Mouse (Mus musculus) midbrain, embryonic 13.5 days (tissue): ENCODE results near the gene She. TPM values are rescaled to one million over a fixed set of nuclear protein-coding genes. Genes with fewer than 3 reads are reported as not detected.

Experiments used
- ATAC-seq: fragments of 200-750 bp; cut with Nextera tagmentation; 2 replicates; pipeline ENCODE4 v1.8.0; 2017; ENCODE audit warnings: mild to moderate bottlenecking, moderate TSS enrichment, moderate library complexity
- H3K27ac ChIP-seq: fragments of 300-500 bp; sonication (generic); 2 replicates; pipeline ENCODE4 v1.5.1; 2015; ENCODE audit warnings: inconsistent platforms, mild to moderate bottlenecking, moderate library complexity
- H3K27me3 ChIP-seq: fragments of 300-500 bp; sonication (generic); 2 replicates; pipeline ENCODE4 v1.6.1; 2015; ENCODE audit warnings: mild to moderate bottlenecking, inconsistent platforms
- H3K36me3 ChIP-seq: fragments of 300-500 bp; sonication (generic); 2 replicates; pipeline ENCODE4 v1.6.1; 2015; ENCODE audit warnings: mild to moderate bottlenecking, inconsistent platforms
- H3K4me1 ChIP-seq: fragments of 300-500 bp; sonication (generic); replicated peaks from 2 replicates; pipeline ENCODE4 v1.6.1; 2015; ENCODE audit warnings: inconsistent platforms
- H3K4me2 ChIP-seq: fragments of 300-500 bp; sonication (generic); replicated peaks from 2 replicates; pipeline ENCODE4 v1.6.1; 2015; ENCODE audit warnings: moderate library complexity, mild to moderate bottlenecking, inconsistent platforms
- H3K4me3 ChIP-seq: fragments of 300-500 bp; sonication (generic); replicated peaks from 2 replicates; pipeline ENCODE4 v1.5.1; 2015; ENCODE audit warnings: mild to moderate bottlenecking, inconsistent platforms
- H3K9ac ChIP-seq: fragments of 300-500 bp; sonication (generic); replicated peaks from 2 replicates; pipeline ENCODE4 v1.6.1; 2015; ENCODE audit warnings: mild to moderate bottlenecking, inconsistent platforms
- H3K9me3 ChIP-seq: fragments of 300-500 bp; sonication (generic); 2 replicates; pipeline ENCODE4 v1.6.1; 2016; ENCODE audit warnings: mild to moderate bottlenecking, inconsistent platforms
- WGBS: fragments of 180-500 bp; shearing (Covaris S2); methylation state at CpG from one replicate; pipeline ENCODE4 v1.1.7; 2015; 5-methylcytosine and 5-hydroxymethylcytosine counted together
- polyA plus RNA-seq: library from polyadenylated mRNA; unstranded; fragments of >200 nt; fragmentation: Nextera tagmentation; extraction: Ambion mirVana; gene quantifications from 2 replicates; pipeline ENCODE4 v1.2.1, GENCODE M21; 2015

The She gene
- polyA plus RNA-seq, 1 experiment from 2014 or later, result 1.6 TPM

DNA sequence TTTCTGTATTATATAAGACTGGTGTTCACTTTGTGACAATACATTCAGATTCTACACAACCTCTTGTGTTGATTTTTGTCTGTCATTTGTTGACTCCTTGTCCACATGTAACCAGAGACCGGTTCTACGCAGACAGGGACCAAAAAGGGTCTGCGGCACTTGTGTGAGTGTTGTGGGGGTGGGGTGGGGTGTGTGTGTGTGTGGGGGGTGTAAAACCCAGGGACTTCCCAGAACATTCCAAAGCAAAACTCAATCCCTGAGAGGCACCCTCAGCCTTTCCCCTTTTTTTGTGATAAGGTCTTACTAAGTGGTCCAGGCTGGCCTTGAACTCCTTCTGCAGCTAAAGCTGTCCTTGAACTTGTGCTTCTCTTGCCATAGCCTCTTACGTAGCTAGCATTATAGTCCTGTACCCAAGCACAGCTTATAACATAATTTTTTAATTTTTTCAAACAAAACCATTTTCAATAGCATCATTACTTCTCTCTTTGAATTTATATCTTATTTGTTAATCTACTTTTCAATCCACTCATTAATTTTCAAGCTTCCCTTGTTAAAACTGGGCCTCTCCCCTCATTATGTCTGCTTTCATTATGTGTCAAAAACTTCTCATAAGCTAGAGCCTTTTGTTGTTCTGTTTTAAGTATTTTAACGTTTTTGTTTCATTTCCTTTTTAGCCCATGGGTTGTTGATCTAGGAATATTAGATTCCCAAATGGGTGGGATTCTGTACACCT lies 30.2 kb upstream of the She start:
- H3K36me3 ChIP-seq, result no peaks in the 10 kb centered on the region
- no peak overlapping the region for H3K4me3 ChIP-seq
- H3K9ac ChIP-seq, result no peak overlapping the region
- ATAC-seq, result no peak
- peaks cover 8% of the 10 kb centered on the region; the same call in 1 of the 2 replicates for H3K4me1 ChIP-seq
- H3K4me2 ChIP-seq, result no peak overlapping the region
- no peak overlapping the region for H3K27ac ChIP-seq
- no peaks in the 10 kb centered on the region for H3K27me3 ChIP-seq
- 69% methylated on average over 5 of the region's 5 CpGs for WGBS
- no peaks in the 10 kb centered on the region for H3K9me3 ChIP-seq

DNA sequence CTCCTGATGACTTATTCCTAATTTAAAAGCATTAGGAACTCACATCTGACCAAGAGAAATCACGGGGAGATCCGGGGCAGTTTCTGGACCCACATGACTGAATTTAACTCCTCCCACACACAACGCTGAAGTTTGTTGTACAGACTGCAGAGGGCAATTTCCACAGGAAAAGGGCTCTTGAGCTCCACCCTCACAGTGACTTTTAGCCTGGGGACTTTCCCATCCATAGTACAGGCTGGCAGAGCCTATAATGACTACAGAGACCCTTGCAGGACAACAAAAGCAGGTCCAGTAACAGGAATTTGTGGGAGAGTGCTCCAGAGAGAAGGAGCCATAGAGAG lies 29.7 kb upstream of the She start:
- H3K9me3 ChIP-seq, result peaks cover 2% of the 10 kb centered on the region; the same call in 1 of the 2 replicates
- H3K4me3 ChIP-seq, result no peak overlapping the region
- ATAC-seq, result no peak
- H3K27me3 ChIP-seq, result no peaks in the 10 kb centered on the region
- no peak overlapping the region for H3K9ac ChIP-seq
- H3K4me2 ChIP-seq, result no peak overlapping the region
- H3K36me3 ChIP-seq, result no peaks in the 10 kb centered on the region
- no peak overlapping the region for H3K27ac ChIP-seq
- WGBS, result 54% methylated on average over 3 of the region's 3 CpGs
- H3K4me1 ChIP-seq, result peaks cover 8% of the 10 kb centered on the region; the same call in 1 of the 2 replicates

DNA sequence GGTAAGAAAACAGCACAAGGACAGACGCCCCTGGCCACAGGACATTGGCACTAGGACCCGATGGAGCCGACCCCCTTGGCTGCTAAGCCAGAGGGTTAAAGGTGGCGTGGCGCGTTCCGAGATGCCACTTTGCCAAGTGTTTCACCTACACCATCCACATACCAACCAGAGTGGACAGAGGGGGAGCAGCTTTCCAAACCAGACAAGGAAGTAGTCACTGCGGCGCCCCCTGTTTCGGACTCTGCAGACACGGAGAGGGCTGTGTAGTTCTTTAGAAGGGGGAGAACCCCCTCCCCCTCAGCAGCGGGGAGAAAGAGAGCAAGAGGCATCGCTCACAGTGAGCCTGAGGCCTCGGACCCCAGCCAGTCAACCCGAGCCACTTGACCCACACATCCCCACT lies 28.3 kb upstream of the She start:
- no peak overlapping the region for H3K4me2 ChIP-seq
- H3K4me3 ChIP-seq, result no peak overlapping the region
- peaks cover 2% of the 10 kb centered on the region; the same call in 1 of the 2 replicates for H3K9me3 ChIP-seq
- H3K36me3 ChIP-seq, result no peaks in the 10 kb centered on the region
- H3K4me1 ChIP-seq, result peaks cover 8% of the 10 kb centered on the region; the same call in 1 of the 2 replicates
- no peak overlapping the region for H3K9ac ChIP-seq
- no peak overlapping the region for H3K27ac ChIP-seq
- no peaks in the 10 kb centered on the region for H3K27me3 ChIP-seq
- 73% methylated on average over 15 of the region's 15 CpGs for WGBS
- no peak for ATAC-seq

DNA sequence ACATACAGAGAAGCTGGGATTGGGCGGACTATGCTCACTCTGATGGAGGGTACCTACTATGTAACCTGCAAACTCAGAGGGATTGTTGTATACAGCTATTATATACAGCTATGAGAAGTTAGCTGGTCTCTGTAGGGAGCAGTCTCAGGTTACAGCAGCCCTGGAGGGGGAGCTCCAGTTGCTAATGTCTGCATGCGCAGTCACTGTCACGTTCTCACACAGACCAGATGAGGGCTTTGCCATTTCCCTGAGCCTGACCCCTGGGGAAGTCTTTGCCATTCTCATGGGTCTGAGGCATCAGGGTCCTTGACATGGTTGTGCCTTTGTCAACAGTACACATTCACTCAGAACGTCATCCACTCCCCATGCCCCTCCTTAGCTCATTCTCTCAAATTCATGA lies 26.0 kb upstream of the She start:
- H3K4me2 ChIP-seq, result no peak overlapping the region
- no peaks in the 10 kb centered on the region for H3K4me1 ChIP-seq
- H3K9me3 ChIP-seq, result peaks cover 2% of the 10 kb centered on the region; the same call in 1 of the 2 replicates
- no peak overlapping the region for H3K4me3 ChIP-seq
- no peak for ATAC-seq
- 67% methylated on average over 4 of the region's 4 CpGs for WGBS
- no peaks in the 10 kb centered on the region for H3K36me3 ChIP-seq
- H3K9ac ChIP-seq, result no peak overlapping the region
- H3K27me3 ChIP-seq, result no peaks in the 10 kb centered on the region
- H3K27ac ChIP-seq, result no peak overlapping the region

DNA sequence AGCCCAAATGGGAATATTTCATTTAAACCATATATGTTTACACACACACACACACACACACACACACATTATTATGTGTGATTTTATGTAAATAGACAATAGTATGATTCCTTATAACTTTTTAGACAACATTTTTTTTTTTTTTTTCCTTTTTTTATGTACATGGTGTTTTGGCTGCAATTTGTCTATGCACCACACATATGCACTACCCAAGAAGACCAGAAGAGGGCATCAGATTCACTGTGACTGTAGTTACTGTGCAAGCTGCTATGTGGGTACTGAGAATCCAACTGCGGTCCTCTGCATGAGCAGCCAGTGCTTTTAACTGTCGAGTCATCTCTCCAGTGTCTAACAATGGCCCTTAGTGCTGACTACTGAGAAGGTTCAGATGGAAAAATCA lies 24.4 kb upstream of the She start:
- ATAC-seq, result no peak
- Histone ChIP-seq H3K4me2 (no peak overlapping the region), H3K4me1 (no peaks in the 10 kb centered on the region), H3K27me3 (no peaks in the 10 kb centered on the region), H3K9me3 (peaks cover 6% of the 10 kb centered on the region), H3K36me3 (no peaks in the 10 kb centered on the region), H3K9ac (no peak overlapping the region), H3K27ac (no peak overlapping the region), H3K4me3 (no peak overlapping the region)
- 91% methylated on average over 2 of the region's 2 CpGs for WGBS

DNA sequence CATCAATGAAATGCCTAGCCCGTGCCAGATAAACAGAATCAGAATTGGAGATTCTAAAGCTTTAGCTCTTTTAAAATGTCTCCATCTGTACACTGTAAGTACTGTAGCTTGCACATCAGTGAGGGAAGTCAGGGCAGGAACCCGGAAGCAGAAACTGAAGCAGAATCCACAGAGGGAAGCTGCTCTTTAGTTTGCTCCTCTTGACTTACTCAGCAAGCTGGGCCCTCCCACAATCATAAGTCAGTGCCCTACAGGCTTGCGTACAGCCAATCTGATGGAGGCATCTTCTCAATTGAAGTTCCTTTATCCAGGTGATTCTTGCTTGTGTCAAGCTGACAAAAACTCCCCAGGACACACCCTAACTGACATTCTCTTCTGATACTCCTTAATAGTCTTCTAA lies 24.0 kb upstream of the She start:
- H3K4me2 ChIP-seq, result no peak overlapping the region

DNA sequence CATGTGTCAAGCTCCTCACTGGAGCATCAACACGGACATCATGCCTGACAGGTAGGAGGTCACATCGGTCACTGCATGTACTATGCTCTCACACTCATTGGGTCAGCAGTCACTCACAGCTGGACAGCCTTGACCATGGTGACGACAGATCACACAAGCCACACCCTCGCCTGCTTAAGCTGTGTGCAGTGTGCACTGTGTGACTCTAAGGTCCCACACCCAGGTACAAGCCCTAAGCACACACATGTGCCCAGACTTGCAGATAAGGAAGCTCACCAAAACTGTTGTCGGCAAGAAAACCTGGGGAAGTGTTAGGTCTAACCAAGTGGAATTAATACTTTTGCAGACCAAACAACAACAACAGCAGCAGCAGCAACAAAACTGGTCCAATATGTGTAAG lies 23.3 kb upstream of the She start:
- H3K36me3 ChIP-seq, result no peaks in the 10 kb centered on the region
- no peak for ATAC-seq
- no peak overlapping the region for H3K4me2 ChIP-seq
- WGBS, result 84% methylated on average over 5 of the region's 5 CpGs
- peaks cover 6% of the 10 kb centered on the region for H3K9me3 ChIP-seq
- no peaks in the 10 kb centered on the region for H3K27me3 ChIP-seq
- H3K4me3 ChIP-seq, result no peak overlapping the region
- H3K4me1 ChIP-seq, result no peaks in the 10 kb centered on the region
- no peak overlapping the region for H3K9ac ChIP-seq
- no peak overlapping the region for H3K27ac ChIP-seq

More for the DNA sequence above, 24.0 kb upstream of the She start:
- H3K4me3 ChIP-seq, result no peak overlapping the region
- no peaks in the 10 kb centered on the region for H3K36me3 ChIP-seq
- no peaks in the 10 kb centered on the region for H3K4me1 ChIP-seq
- ATAC-seq, result no peak
- H3K27me3 ChIP-seq, result no peaks in the 10 kb centered on the region
- no peak overlapping the region for H3K9ac ChIP-seq
- no peak overlapping the region for H3K27ac ChIP-seq
- WGBS, result 99% methylated on average over 3 of the region's 3 CpGs
- peaks cover 6% of the 10 kb centered on the region for H3K9me3 ChIP-seq

DNA sequence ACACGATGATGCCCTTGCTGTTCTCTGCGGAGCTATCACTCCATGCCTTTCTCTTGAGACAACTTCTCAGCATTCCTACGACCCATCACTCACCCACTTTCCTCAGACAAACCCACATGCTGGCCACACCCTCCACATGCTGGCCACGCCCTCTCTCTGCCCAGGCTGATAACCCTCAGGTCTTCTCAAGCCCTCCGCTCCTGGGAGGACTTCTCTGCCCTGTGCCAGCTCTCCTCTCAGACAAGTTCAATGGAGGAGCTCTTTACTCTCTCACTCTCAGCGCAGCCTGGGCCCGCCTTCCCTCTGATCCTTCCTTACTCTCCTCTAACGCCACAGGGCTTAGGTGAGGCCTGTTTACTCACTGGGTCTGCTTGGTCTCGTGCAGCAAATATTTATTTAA lies 22.5 kb upstream of the She start:
- Histone ChIP-seq H3K27me3 (no peaks in the 10 kb centered on the region), H3K9me3 (peaks cover 6% of the 10 kb centered on the region), H3K4me3 (no peak overlapping the region), H3K27ac (no peak overlapping the region), H3K36me3 (no peaks in the 10 kb centered on the region), H3K4me2 (no peak overlapping the region), H3K4me1 (no peaks in the 10 kb centered on the region), H3K9ac (no peak overlapping the region)
- WGBS, result 59% methylated on average over 9 of the region's 9 CpGs
- no peak for ATAC-seq

DNA sequence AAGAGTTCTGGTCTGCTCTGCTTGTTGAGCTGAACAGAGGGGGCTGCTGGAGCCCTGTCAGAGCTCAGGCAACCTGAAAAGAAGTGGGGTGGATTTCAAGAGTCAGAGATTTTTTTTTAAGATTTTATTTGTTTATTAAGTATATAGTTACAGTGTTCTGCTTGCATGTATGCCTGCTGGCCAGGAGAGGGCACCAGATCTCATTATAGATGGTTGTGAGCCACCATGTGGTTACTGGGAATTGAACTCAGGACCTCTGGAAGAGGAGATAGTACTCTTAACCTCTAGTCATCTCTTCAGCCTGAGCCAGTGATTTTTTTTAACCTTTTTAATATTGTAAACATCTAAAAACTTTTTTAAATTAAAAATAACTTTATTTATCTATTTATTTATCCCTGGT lies 20.3 kb upstream of the She start:
- no peaks in the 10 kb centered on the region; the same call in 1 of the 2 replicates for H3K27me3 ChIP-seq
- H3K9me3 ChIP-seq, result peaks cover 6% of the 10 kb centered on the region
- no peak overlapping the region for H3K9ac ChIP-seq
- no peak overlapping the region for H3K4me2 ChIP-seq
- no peak overlapping the region for H3K4me3 ChIP-seq
- H3K36me3 ChIP-seq, result no peaks in the 10 kb centered on the region
- no peak for ATAC-seq
- H3K27ac ChIP-seq, result no peak overlapping the region
- H3K4me1 ChIP-seq, result no peaks in the 10 kb centered on the region

DNA sequence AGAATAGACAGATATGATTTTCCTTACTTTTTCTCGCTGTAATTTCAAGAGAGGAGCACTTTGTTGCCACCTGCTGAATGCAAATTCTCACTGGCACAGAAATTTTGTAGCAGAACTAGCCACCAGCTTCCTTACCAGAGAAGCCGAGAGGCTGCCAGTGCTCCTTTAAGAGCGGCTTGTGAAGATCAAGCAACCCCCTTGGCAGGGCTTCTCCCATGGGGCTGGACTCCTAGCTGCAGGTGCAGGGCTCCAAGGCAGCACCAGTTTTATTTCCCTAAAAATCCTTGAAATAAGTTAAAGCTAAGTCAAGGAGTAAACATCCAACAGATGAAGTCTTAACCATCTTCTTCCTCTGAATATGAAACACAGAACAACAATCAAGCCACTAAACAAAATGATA lies 19.0 kb upstream of the She start:
- Histone ChIP-seq H3K4me2 (no peak overlapping the region), H3K4me3 (no peak overlapping the region), H3K27me3 (no peaks in the 10 kb centered on the region; the same call in 1 of the 2 replicates), H3K4me1 (no peaks in the 10 kb centered on the region), H3K27ac (no peak overlapping the region), H3K9me3 (peaks cover 4% of the 10 kb centered on the region), H3K36me3 (no peaks in the 10 kb centered on the region), H3K9ac (no peak overlapping the region)
- 75% methylated on average over 3 of the region's 3 CpGs for WGBS
- ATAC-seq, result no peak

DNA sequence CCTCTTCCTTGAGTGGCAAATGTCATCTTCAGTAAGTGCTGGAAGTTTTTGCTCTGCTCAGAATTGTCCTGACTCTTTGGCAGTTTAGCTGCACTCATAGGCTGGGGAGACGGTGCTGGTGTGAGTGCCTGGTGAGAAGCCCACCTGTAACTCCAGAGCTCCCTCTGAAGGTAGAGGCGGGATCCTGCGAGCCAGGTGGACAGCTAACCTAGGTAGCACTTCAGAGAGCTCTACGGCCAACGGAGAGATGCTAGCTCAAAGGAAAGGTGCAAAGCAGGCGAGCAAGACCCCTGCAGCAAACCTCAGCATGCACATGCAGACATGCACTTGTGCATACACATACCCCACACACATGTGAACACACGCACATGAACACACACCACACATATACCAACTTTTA lies 17.1 kb upstream of the She start:
- WGBS, result 74% methylated on average over 7 of the region's 7 CpGs
- no peak overlapping the region for H3K9ac ChIP-seq
- no peak overlapping the region for H3K27ac ChIP-seq
- peaks cover 4% of the 10 kb centered on the region for H3K9me3 ChIP-seq
- no peak overlapping the region for H3K4me2 ChIP-seq
- no peak overlapping the region for H3K4me3 ChIP-seq
- H3K4me1 ChIP-seq, result no peaks in the 10 kb centered on the region
- H3K36me3 ChIP-seq, result no peaks in the 10 kb centered on the region
- no peak for ATAC-seq
- H3K27me3 ChIP-seq, result no peaks in the 10 kb centered on the region; the same call in 1 of the 2 replicates

DNA sequence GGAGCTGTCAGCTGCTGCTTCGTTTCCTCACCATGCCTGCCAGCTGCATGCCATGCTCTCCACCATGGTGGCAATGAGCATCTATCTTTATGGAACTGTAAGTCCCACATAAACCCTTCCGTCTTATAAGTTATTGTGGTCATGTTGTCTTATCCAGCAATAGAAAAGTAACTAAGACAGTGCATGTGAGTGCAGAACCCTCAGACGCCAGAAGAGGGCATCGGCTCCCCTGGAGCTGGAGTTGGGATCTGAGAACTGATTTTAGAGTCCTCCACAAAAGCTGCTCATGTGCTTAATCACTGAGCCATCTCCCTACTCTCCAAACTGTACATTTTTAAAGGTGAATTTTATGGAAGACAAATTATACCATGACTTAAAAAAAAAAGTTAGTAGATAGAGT lies 14.1 kb upstream of the She start:
- Histone ChIP-seq H3K9ac (no peak overlapping the region), H3K4me3 (no peak overlapping the region), H3K4me1 (no peaks in the 10 kb centered on the region), H3K9me3 (no peaks in the 10 kb centered on the region), H3K36me3 (no peaks in the 10 kb centered on the region), H3K4me2 (no peak overlapping the region), H3K27me3 (no peaks in the 10 kb centered on the region; the same call in 1 of the 2 replicates), H3K27ac (no peak overlapping the region)
- WGBS, result 71% methylated on average over 4 of the region's 4 CpGs
- ATAC-seq, result no peak

DNA sequence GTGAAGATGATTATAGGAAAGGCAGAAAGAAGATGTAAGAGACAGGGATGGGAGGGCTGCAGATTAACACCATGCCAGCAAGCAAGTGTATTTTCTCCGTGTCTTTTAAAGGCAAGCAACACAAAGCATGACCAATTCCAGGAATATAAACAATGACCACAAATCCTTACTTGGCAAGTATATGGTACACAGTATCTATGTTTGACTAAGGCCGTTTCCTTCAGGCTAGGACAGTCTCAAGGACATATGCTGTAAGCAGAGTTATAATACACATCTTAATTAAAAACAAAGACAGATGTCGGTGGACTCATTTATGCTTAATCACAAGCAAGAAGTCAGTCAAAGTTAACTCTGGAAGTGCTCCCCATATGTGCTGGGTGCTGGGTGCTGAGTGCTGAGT lies 12.6 kb upstream of the She start:
- H3K4me1 ChIP-seq, result no peaks in the 10 kb centered on the region
- H3K36me3 ChIP-seq, result no peaks in the 10 kb centered on the region
- 74% methylated on average over 3 of the region's 3 CpGs for WGBS
- H3K9ac ChIP-seq, result no peak overlapping the region
- no peak overlapping the region for H3K27ac ChIP-seq
- ATAC-seq, result no peak
- H3K27me3 ChIP-seq, result no peaks in the 10 kb centered on the region; the same call in 1 of the 2 replicates
- H3K4me3 ChIP-seq, result no peak overlapping the region
- H3K4me2 ChIP-seq, result no peak overlapping the region
- no peaks in the 10 kb centered on the region for H3K9me3 ChIP-seq
